ENCODE assay signal across 13 mouse cellular contexts in genomic region chr3:30220701-30221412, GRCm38 (mm10).
DNase-seq lines count a peak whose midpoint lies in the region; ATAC-seq lines count a peak whose summit lies in the region.
"Had no signal": no experiment of that assay in that cellular context is flagged by ENCODE, and none has a peak within 500 bp of the region (broad histone marks: within the 10 kb centered on the region; RNA-seq: fewer than 3 reads in every experiment).

No protein-coding gene starts in this region.

- no peak overlapping the region for H3K9ac ChIP-seq in hindbrain, embryonic 12.5 days
- no peak overlapping the region for H3K9ac ChIP-seq in hindbrain, embryonic 16.5 days (ENCODE audit: low read depth, low read length)
- H3K9ac ChIP-seq in forebrain, embryonic 12.5 days = no peak overlapping the region
- H3K9ac ChIP-seq in limb, embryonic 13.5 days = 0 out of 2 replicates have a peak overlapping the region, but pooled peaks have one; percentile 8

- no peak overlapping the region for H3K4me2 ChIP-seq in hindbrain, embryonic 12.5 days (replicated peaks)
- H3K4me2 ChIP-seq in hindbrain, embryonic 16.5 days (ENCODE audit: low read length) = no peak overlapping the region
- peak overlapping the region; percentile 40 for H3K4me2 ChIP-seq in forebrain, embryonic 12.5 days
- H3K4me2 ChIP-seq in limb, embryonic 13.5 days (replicated peaks) = peak overlapping the region; percentile 27

- DNase-seq in embryo, embryonic 10.5 days (ENCODE audit: low spot score) = peak; percentile 66
- DNase-seq in cerebellum, postnatal 14 days = no peak
- DNase-seq in spleen, postnatal 14 days (ENCODE audit: low spot score in 2 of 2) = no peak
- DNase-seq: B cell, adult 2 months; cerebellum, adult 11 months; gastrocnemius, adult 2 months; heart, adult 18-20 months; left cerebral cortex, postnatal 4 days had no signal

- ATAC-seq in hindbrain, embryonic 12.5 days (ENCODE audit: low FRiP score) = peak; percentile 71; the same call in 1 of the 2 replicates
- no peak for ATAC-seq in hindbrain, embryonic 16.5 days
- ATAC-seq in forebrain, embryonic 12.5 days (ENCODE audit: low FRiP score) = 0 out of 2 replicates have a peak, but pooled peaks have one; percentile 39
- no peak for ATAC-seq in limb, embryonic 13.5 days (ENCODE audit: low FRiP score, low read depth)
- ATAC-seq in megakaryocyte, adult 5-6 weeks (ENCODE audit: poor library complexity, severe bottlenecking) = no peak

- H3K4me1 ChIP-seq in hindbrain, embryonic 12.5 days = peaks cover 19% of the 10 kb centered on the region
- H3K4me1 ChIP-seq in hindbrain, embryonic 16.5 days (ENCODE audit: control insufficient read depth, insufficient read depth, low read depth, low read length) = peaks cover 8% of the 10 kb centered on the region
- peaks cover 29% of the 10 kb centered on the region for H3K4me1 ChIP-seq in forebrain, embryonic 12.5 days
- H3K4me1 ChIP-seq in limb, embryonic 13.5 days = peaks cover 66% of the 10 kb centered on the region

- H3K9me3 ChIP-seq in hindbrain, embryonic 12.5 days (replicated peaks) = no peaks in the 10 kb centered on the region
- H3K9me3 ChIP-seq in hindbrain, embryonic 16.5 days (ENCODE audit: control insufficient read depth, low read length) = no peaks in the 10 kb centered on the region
- no peaks in the 10 kb centered on the region for H3K9me3 ChIP-seq in forebrain, embryonic 12.5 days
- no peaks in the 10 kb centered on the region for H3K9me3 ChIP-seq in limb, embryonic 13.5 days

- 29% methylated on average over 19 of the region's 19 CpGs for WGBS in hindbrain, embryonic 12.5 days
- WGBS in hindbrain, embryonic 16.5 days = 40% methylated on average over 19 of the region's 19 CpGs
- WGBS in forebrain, embryonic 12.5 days = 7% methylated on average over 19 of the region's 19 CpGs
- WGBS in limb, embryonic 13.5 days = 34% methylated on average over 19 of the region's 19 CpGs

- no peaks in the 10 kb centered on the region for H3K36me3 ChIP-seq in hindbrain, embryonic 12.5 days
- H3K36me3 ChIP-seq in hindbrain, embryonic 16.5 days (ENCODE audit: control insufficient read depth, insufficient read depth, low read length) = no peaks in the 10 kb centered on the region
- no peaks in the 10 kb centered on the region for H3K36me3 ChIP-seq in forebrain, embryonic 12.5 days (replicated peaks)
- H3K36me3 ChIP-seq in limb, embryonic 13.5 days = no peaks in the 10 kb centered on the region

- H3K4me3 ChIP-seq in hindbrain, embryonic 12.5 days = no peak overlapping the region
- no peak overlapping the region for H3K4me3 ChIP-seq in hindbrain, embryonic 16.5 days (ENCODE audit: low read length)
- H3K4me3 ChIP-seq in forebrain, embryonic 12.5 days (replicated peaks) = no peak overlapping the region
- H3K4me3 ChIP-seq in limb, embryonic 13.5 days = no peak overlapping the region
- H3K4me3 ChIP-seq: gastrocnemius, adult 2 months had no signal

- H3K27ac ChIP-seq in hindbrain, embryonic 12.5 days = no peak overlapping the region; the same call in 1 of the 2 replicates
- no peak overlapping the region for H3K27ac ChIP-seq in hindbrain, embryonic 16.5 days (ENCODE audit: low read depth, low read length)
- H3K27ac ChIP-seq in forebrain, embryonic 12.5 days = no peak overlapping the region
- H3K27ac ChIP-seq in limb, embryonic 13.5 days = peak overlapping the region; percentile 79
- H3K27ac ChIP-seq: gastrocnemius, adult 2 months had no signal

- H3K27me3 ChIP-seq in hindbrain, embryonic 12.5 days = peaks cover 22% of the 10 kb centered on the region
- H3K27me3 ChIP-seq in hindbrain, embryonic 16.5 days (replicated peaks; ENCODE audit: control insufficient read depth, insufficient read depth, low read length) = peaks cover 4% of the 10 kb centered on the region
- peaks cover 43% of the 10 kb centered on the region for H3K27me3 ChIP-seq in forebrain, embryonic 12.5 days
- H3K27me3 ChIP-seq in limb, embryonic 13.5 days = no peaks in the 10 kb centered on the region

Comparison
In these comparisons a context has a peak if more than half of its experiments do, and no peak if none do; other contexts are left out.
1. ATAC-seq: peak in hindbrain, embryonic 12.5 days (single experiment) and forebrain, embryonic 12.5 days (single experiment); none in hindbrain, embryonic 16.5 days (single experiment), limb, embryonic 13.5 days (single experiment) and megakaryocyte, adult 5-6 weeks (single experiment).
2. H3K4me2 ChIP-seq: peak in forebrain, embryonic 12.5 days (single experiment) and limb, embryonic 13.5 days (single experiment); none in hindbrain, embryonic 12.5 days (single experiment) and hindbrain, embryonic 16.5 days (single experiment).